Mouse (Mus musculus) heart, postnatal 0 days (tissue): ENCODE measurements around the gene Axin1. TPM values are rescaled to one million over a fixed set of nuclear protein-coding genes. Genes with fewer than 3 reads are reported as not detected.

Experiments
- ATAC-seq: fragments of 200-750 bp; cut with Nextera tagmentation; 2 replicates; pipeline ENCODE4 v1.8.0; 2017; ENCODE audit warnings: low read depth, moderate number of reproducible peaks, moderate library complexity; ENCODE audit not compliant: insufficient read depth
- DNase-seq: peaks from one replicate; pipeline ENCODE4 v3.0.0-alpha.2; 2016; ENCODE audit warnings: low spot score
- H3K27ac ChIP-seq: fragments of 300-500 bp; sonication (generic); 2 replicates; pipeline ENCODE4 v1.5.1; 2014; ENCODE audit warnings: low read depth, mild to moderate bottlenecking
- H3K27me3 ChIP-seq: fragments of 300-500 bp; sonication (generic); 2 replicates; pipeline ENCODE4 v1.6.1; 2014; ENCODE audit warnings: low read length, mixed read lengths; ENCODE audit not compliant: control insufficient read depth, insufficient read depth
- H3K36me3 ChIP-seq: fragments of 300-500 bp; sonication (generic); replicated peaks from 2 replicates; pipeline ENCODE4 v1.6.1; 2014; ENCODE audit warnings: low read length, mixed read lengths; ENCODE audit not compliant: control insufficient read depth, insufficient read depth
- H3K4me1 ChIP-seq: fragments of 300-500 bp; sonication (generic); 2 replicates; pipeline ENCODE4 v1.6.1; 2014; ENCODE audit warnings: antibody characterized with exemption; ENCODE audit not compliant: control insufficient read depth, insufficient read depth
- H3K4me2 ChIP-seq: fragments of 300-500 bp; sonication (generic); 2 replicates; pipeline ENCODE4 v1.6.1; 2014; ENCODE audit warnings: low read depth, mild to moderate bottlenecking, low read length, moderate library complexity
- H3K4me3 ChIP-seq: fragments of 300-500 bp; sonication (generic); 2 replicates; pipeline ENCODE4 v1.5.1; 2014; ENCODE audit warnings: low read depth, low read length
- H3K9ac ChIP-seq: fragments of 300-500 bp; sonication (generic); replicated peaks from 2 replicates; pipeline ENCODE4 v1.6.1; 2014; ENCODE audit warnings: low read depth, low read length, mixed read lengths
- H3K9me3 ChIP-seq: fragments of 300-500 bp; sonication (generic); replicated peaks from 2 replicates; pipeline ENCODE4 v1.6.1; 2016; ENCODE audit warnings: low read length; ENCODE audit not compliant: control insufficient read depth
- CTCF ChIP-seq: IDR thresholded peaks from 2 replicates; pipeline ENCODE4 v1.5.1; 2016; ENCODE audit warnings: antibody characterized with exemption, control low read depth, low read depth
- EP300 ChIP-seq: IDR thresholded peaks from 2 replicates; pipeline ENCODE4 v1.6.1; 2016; ENCODE audit warnings: antibody characterized with exemption, low read depth
- WGBS: fragments of 180-500 bp; shearing (Covaris S2); extraction: QIAGEN DNeasy Blood & Tissue Kit; methylation state at CpG from one replicate; pipeline ENCODE4 v1.1.7; 2014; 5-methylcytosine and 5-hydroxymethylcytosine counted together
- polyA plus RNA-seq: library from polyadenylated mRNA; unstranded; fragments of >200 nt; fragmentation: Nextera tagmentation; extraction: Ambion mirVana; gene quantifications from 2 replicates; pipeline ENCODE4 v1.2.1, GENCODE M21; 2015
- total RNA-seq: library from RNA; depleted of rRNA; stranded (reverse); fragments of >200 nt; gene quantifications from 2 replicates; pipeline ENCODE4 v1.2.3, GENCODE M21; 2014; ENCODE audit warnings: low replicate concordance; rRNA removed

Gene Axin1
- total RNA-seq (15.9 and 21.2 TPM in 2 replicates), polyA plus RNA-seq (3.3 and 4.2 TPM in 2 replicates)

DNA sequence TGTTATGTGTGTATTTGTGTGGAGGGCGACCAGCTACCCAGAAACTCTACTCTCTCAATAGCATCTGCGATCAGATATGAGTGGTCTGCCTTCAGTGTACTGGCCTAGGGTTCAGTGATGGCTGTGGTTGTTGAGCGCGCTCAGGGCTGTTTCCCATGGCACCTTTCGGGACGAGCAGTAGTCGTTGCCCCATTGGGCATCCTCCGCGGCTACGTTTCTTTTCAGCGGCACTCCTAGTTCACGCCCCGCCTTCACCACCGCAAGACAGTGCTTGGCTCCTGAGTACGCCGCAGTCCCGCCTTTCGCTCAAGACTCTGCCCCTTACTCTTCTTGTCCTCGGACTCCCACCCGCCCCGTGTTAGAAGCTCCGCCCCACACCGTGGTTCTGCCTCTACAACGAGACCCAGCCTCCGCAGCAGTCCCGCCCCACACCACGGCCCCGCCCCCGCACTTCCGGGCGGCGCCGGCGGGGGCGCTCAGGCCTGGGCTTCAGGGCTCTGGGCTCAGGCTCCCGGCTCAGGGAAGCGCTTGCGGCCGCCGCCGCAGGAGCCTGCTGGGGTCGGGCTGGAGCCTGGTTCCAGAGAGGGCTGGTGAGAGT lies at the start of gene Axin1:
TSS of gene Axin1 (plus strand) at position 450 of the 598 bp plus-strand sequence.
- no peaks in the 10 kb centered on the region for H3K27me3 ChIP-seq
- peak within 1 kb of the TSS; percentile 63 for H3K4me3 ChIP-seq
- H3K4me1 ChIP-seq = peaks cover 19% of the 10 kb centered on the region
- under 1% methylated on average over 41 of the region's 42 CpGs for WGBS
- peak within 1 kb of the TSS; percentile 98 for H3K9ac ChIP-seq
- no peaks in the 10 kb centered on the region for H3K9me3 ChIP-seq
- ATAC-seq = peak; percentile 97
- H3K36me3 ChIP-seq = peaks cover 8% of the 10 kb centered on the region
- peak; percentile 95 for DNase-seq
- TF ChIP-seq CTCF = peak; percentile 52
- TF ChIP-seq EP300 = no peak
- H3K4me2 ChIP-seq = peak within 1 kb of the TSS; percentile 78
- peak within 1 kb of the TSS; percentile 95 for H3K27ac ChIP-seq

DNA sequence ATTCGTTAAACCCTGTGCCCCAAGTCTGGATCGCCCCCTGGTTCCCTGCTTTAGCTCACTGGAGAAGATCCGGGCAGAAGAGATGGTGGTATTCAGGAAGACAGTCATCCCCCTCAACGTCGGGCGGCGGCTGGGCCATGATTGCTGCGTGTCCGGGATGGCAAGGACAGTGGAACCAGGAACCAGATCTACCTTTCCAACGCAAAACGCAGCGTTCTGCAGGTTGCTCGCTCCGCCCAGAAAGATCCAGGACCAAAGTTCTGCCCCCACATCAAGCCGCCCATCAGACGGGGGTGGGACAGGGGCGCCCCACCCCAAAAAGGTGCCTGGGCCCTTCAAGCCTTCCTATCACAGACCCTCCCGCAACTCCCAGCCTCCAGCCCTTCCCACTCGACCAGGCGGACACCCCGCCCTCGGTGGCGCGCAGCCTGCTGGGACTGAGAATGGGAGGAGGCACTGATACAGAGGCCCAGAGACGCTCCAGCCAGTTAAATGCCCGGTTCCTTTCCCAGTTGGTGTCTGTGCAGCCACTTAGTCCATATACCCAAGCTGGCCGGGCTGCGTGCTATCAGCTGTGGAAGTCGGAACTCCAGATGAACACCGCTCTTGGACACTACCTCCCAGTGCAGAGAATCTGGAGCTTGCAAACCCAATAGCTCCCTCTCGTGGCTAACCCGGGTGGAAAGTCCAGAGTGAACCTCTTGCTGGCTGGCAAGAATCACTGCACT lies 48.4 kb upstream of the Axin1 start, which contains the start of gene Decr2:
TSS of gene Decr2 (minus strand) at position 433 of the 728 bp plus-strand sequence.
- H3K9me3 ChIP-seq = no peaks in the 10 kb centered on the region
- peak within 1 kb of the TSS; percentile 65 for H3K9ac ChIP-seq
- under 1% methylated on average over 30 of the region's 32 CpGs for WGBS
- no peaks in the 10 kb centered on the region for H3K27me3 ChIP-seq
- H3K36me3 ChIP-seq = no peaks in the 10 kb centered on the region
- H3K4me3 ChIP-seq = peak within 1 kb of the TSS; percentile 59
- H3K4me1 ChIP-seq = peaks cover 3% of the 10 kb centered on the region; the same call in 1 of the 2 replicates
- peak within 1 kb of the TSS; percentile 54 for H3K27ac ChIP-seq
- peak; percentile 90 for DNase-seq
- TF ChIP-seq EP300 (no peak), CTCF (peak; percentile 87)
- peak within 1 kb of the TSS; percentile 85 for H3K4me2 ChIP-seq
- peak; percentile 85 for ATAC-seq

DNA sequence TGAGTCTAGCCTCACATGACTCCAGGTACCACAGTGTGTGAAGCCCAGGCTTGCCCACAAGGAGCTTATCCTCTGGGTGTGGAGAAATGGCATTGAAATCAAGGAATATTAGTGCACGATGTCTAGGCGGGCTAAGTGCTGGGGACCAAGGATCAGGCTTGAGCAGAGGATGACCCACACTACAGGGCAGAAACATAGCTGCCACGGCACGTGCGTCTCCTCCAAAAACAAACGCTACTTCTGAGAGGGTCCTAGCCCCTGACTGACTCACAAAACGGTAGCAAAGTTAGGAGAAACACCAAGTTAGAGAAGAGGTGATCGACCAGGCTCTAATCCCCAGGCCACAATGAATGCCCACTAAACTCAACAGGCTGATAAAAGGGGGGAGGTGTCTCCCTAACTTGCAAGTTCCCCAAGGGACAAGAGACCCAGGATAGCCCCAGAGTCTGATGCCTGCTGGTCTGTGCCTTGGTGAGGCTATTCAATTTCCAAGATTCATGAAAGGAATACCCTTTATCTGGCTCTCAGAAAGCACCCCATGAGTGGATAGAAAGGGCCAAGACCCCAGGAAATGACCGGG lies 43.9 kb upstream of the Axin1 start:
- Histone ChIP-seq H3K9me3 (no peaks in the 10 kb centered on the region), H3K27ac (no peak overlapping the region), H3K27me3 (no peaks in the 10 kb centered on the region), H3K4me1 (peaks cover 2% of the 10 kb centered on the region; the same call in 1 of the 2 replicates), H3K36me3 (no peaks in the 10 kb centered on the region), H3K9ac (peak overlapping the region; percentile 62; the same call in 1 of the 2 replicates), H3K4me2 (peak overlapping the region; percentile 88), H3K4me3 (peak overlapping the region; percentile 58)
- TF ChIP-seq CTCF = no peak
- no peak for TF ChIP-seq EP300
- DNase-seq (no peak), ATAC-seq (no peak)
- 49% methylated on average over 9 of the region's 9 CpGs for WGBS

DNA sequence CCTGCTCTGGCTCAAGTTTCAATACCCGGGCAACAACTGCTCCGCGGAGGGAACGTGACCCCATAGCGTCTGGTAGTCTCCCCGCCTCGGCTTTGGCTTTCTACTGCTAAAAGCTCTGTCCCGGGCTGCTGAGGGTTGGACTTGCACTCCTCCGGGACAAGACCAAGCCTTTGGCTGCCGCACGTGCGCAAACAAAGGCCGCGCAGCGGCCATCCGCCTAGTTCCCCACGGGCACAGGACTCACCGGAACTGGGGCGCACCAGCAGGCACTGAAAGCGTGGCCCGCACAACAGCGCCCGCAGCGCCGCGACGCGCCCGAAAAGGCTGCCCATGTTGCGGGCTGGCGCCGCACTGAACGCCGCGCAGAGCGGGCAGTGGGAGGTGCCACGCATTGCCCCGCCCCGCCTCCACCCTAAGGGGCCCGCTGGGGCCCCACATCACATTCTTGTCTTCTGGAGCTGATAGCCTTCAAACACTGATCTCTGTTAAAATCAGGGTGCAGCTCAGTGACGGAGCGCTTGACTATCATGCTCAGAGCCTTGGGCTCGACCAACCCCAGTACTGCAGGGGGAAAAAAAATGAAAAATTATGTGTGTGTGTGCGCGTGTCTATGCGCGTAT lies 43.3 kb upstream of the Axin1 start, which contains the start of gene Nme4:
TSS of gene Nme4 (minus strand) at position 482 of the 620 bp plus-strand sequence.
- Histone ChIP-seq H3K9ac (peak within 1 kb of the TSS; percentile 62), H3K4me3 (peak within 1 kb of the TSS; percentile 58), H3K4me2 (peak within 1 kb of the TSS; percentile 88), H3K36me3 (no peaks in the 10 kb centered on the region), H3K27ac (0 out of 2 replicates have a peak within 1 kb of the TSS, but pooled peaks have one; percentile 31), H3K9me3 (no peaks in the 10 kb centered on the region), H3K4me1 (no peaks in the 10 kb centered on the region), H3K27me3 (no peaks in the 10 kb centered on the region)
- DNase-seq = peak; percentile 9
- TF ChIP-seq CTCF (no peak), EP300 (no peak)
- peak; percentile 60 for ATAC-seq
- WGBS = 2% methylated on average over 47 of the region's 47 CpGs

DNA sequence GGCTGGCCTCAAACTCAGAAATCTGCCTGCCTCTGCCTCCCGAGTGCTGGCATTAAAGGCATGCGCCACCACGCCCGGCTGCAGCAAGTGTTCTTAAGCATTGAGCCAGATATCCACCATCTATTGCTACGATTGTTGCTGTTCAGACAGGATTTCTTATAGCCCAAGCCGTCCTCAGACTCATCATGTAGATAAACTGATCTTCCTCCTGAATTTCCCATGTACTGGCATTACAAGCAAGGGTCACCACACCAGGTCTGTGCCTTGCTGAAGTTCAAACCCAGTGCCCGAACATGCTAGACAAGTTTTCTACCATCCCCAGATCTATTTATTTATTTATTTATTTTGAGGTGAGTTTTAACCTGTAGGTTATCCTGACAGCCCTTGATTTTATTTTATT lies 40.0 kb upstream of the Axin1 start:
- 88% methylated on average over 7 of the region's 7 CpGs for WGBS
- no peaks in the 10 kb centered on the region for H3K4me1 ChIP-seq
- H3K27ac ChIP-seq = no peak overlapping the region
- DNase-seq (no peak), ATAC-seq (no peak)
- no peak overlapping the region for H3K4me3 ChIP-seq
- H3K36me3 ChIP-seq = no peaks in the 10 kb centered on the region
- no peak overlapping the region for H3K4me2 ChIP-seq
- no peaks in the 10 kb centered on the region for H3K27me3 ChIP-seq
- H3K9me3 ChIP-seq = no peaks in the 10 kb centered on the region
- H3K9ac ChIP-seq = no peak overlapping the region
- TF ChIP-seq EP300 (no peak), CTCF (no peak)
